Mouse (Mus musculus): Measurements from ENCODE around the gene Psmd7.

Gene Psmd7

GRCm38 (mm10) chr8:107578132-107578531 is 10.1 kb downstream of the Psmd7 start:
- no peak for DNase-seq (ENCODE audit: low spot score in 2 of 2)

GRCm38 (mm10) chr8:107577640-107578039 is 10.6 kb downstream of the Psmd7 start:
- DNase-seq (ENCODE audit: low spot score in 2 of 2) = no peak

- peak; percentile 58 to 68 for DNase-seq (ENCODE audit: low spot score in 2 of 2)
Observed at GRCm38 (mm10) chr8:107576702-107577101, 11.6 kb downstream of the Psmd7 start.

GRCm38 (mm10) chr8:107574771-107575170 is 13.5 kb downstream of the Psmd7 start:
- DNase-seq (ENCODE audit: low spot score in 2 of 2) = no peak

- peak; percentile 69 to 79 for DNase-seq (ENCODE audit: low spot score in 2 of 2)
Observed at GRCm38 (mm10) chr8:107572497-107572896, 15.8 kb downstream of the Psmd7 start.

- DNase-seq (ENCODE audit: low spot score in 2 of 2) = peak in 1 of 2 experiments; percentile 28
Observed at GRCm38 (mm10) chr8:107571486-107572135, 16.7 kb downstream of the Psmd7 start.

GRCm38 (mm10) chr8:107571046-107571445 is 17.2 kb downstream of the Psmd7 start:
- peak in 1 of 2 experiments; percentile 42 for DNase-seq (ENCODE audit: low spot score in 2 of 2)

- no peak for DNase-seq (ENCODE audit: low spot score in 2 of 2)
Observed at GRCm38 (mm10) chr8:107562164-107562563, 26.1 kb downstream of the Psmd7 start.

GRCm38 (mm10) chr8:107560820-107561536 is 27.3 kb downstream of the Psmd7 start:
- peak; percentile 22 to 57 for DNase-seq (ENCODE audit: low spot score in 2 of 2)

GRCm38 (mm10) chr8:107556511-107556936 is 31.7 kb downstream of the Psmd7 start:
- no peak for DNase-seq (ENCODE audit: low spot score in 2 of 2)

- DNase-seq (ENCODE audit: low spot score in 2 of 2) = peak in 1 of 2 experiments; percentile 43
Observed at GRCm38 (mm10) chr8:107555231-107555630, 33.0 kb downstream of the Psmd7 start.

- peak in 1 of 2 experiments; percentile 65 for DNase-seq (ENCODE audit: low spot score in 2 of 2)
Observed at GRCm38 (mm10) chr8:107552234-107552633, 36.0 kb downstream of the Psmd7 start.

- no peak for DNase-seq (ENCODE audit: low spot score in 2 of 2)
Observed at GRCm38 (mm10) chr8:107546817-107547216, 41.4 kb downstream of the Psmd7 start.

- no peak for DNase-seq (ENCODE audit: low spot score in 2 of 2)
Observed at GRCm38 (mm10) chr8:107546154-107546553, 42.1 kb downstream of the Psmd7 start.

- DNase-seq (ENCODE audit: low spot score in 2 of 2) = no peak
Observed at GRCm38 (mm10) chr8:107545621-107546152, 42.6 kb downstream of the Psmd7 start.

GRCm38 (mm10) chr8:107544651-107545174 is 43.6 kb downstream of the Psmd7 start:
- DNase-seq (ENCODE audit: low spot score in 2 of 2) = no peak

- no peak for DNase-seq (ENCODE audit: low spot score in 2 of 2)
Observed at GRCm38 (mm10) chr8:107544211-107544610, 44.1 kb downstream of the Psmd7 start.

GRCm38 (mm10) chr8:107543714-107544113 is 44.5 kb downstream of the Psmd7 start:
- no peak for DNase-seq (ENCODE audit: low spot score in 2 of 2)

- DNase-seq (ENCODE audit: low spot score in 2 of 2) = no peak
Observed at GRCm38 (mm10) chr8:107542151-107542550, 46.1 kb downstream of the Psmd7 start.

- DNase-seq (ENCODE audit: low spot score in 2 of 2) = no peak
Observed at GRCm38 (mm10) chr8:107541369-107541768, 46.9 kb downstream of the Psmd7 start.

GRCm38 (mm10) chr8:107540623-107541022 is 47.6 kb downstream of the Psmd7 start:
- no peak for DNase-seq (ENCODE audit: low spot score in 2 of 2)

- no peak for DNase-seq (ENCODE audit: low spot score in 2 of 2)
Observed at GRCm38 (mm10) chr8:107537472-107537871, 50.8 kb downstream of the Psmd7 start.

All from natural killer cell, adult 2 months (primary cell).